In genomic region chr17:7633382-7634290, GRCm38 (mm10) we compare ENCODE assay signal across 17 mouse cellular contexts.
DNase-seq lines count a peak whose midpoint lies in the region; ATAC-seq lines count a peak whose summit lies in the region.
"Had no signal": no experiment of that assay in that cellular context is flagged by ENCODE, and none has a peak within 500 bp of the region (broad histone marks: within the 10 kb centered on the region; RNA-seq: fewer than 3 reads in every experiment).

No protein-coding gene starts in this region.

- H3K4me1 ChIP-seq in heart, embryonic 14.5 days (ENCODE audit: control insufficient read depth in 2 of 2, insufficient read depth in 2 of 2, low read length in 2 of 2), result peaks cover 4 to 6% of the 10 kb centered on the region in 2 experiments; a peak in 3 of 4 replicates
- H3K4me1 ChIP-seq in lung, embryonic 15.5 days, result peaks cover 10% of the 10 kb centered on the region
- no peaks in the 10 kb centered on the region for H3K4me1 ChIP-seq in intestine, embryonic 16.5 days (ENCODE audit: control insufficient read depth, insufficient read depth, low read length)
- H3K4me1 ChIP-seq in stomach, embryonic 15.5 days, result no peaks in the 10 kb centered on the region
- H3K4me1 ChIP-seq: megakaryocyte, embryonic 14.5 days had no signal

- H3K9me3 ChIP-seq in heart, embryonic 14.5 days (ENCODE audit: control insufficient read depth, low read length), result peaks cover 9% of the 10 kb centered on the region
- no peaks in the 10 kb centered on the region; the same call in 1 of the 2 replicates for H3K9me3 ChIP-seq in lung, embryonic 15.5 days
- no peaks in the 10 kb centered on the region; the same call in 1 of the 2 replicates for H3K9me3 ChIP-seq in intestine, embryonic 16.5 days (ENCODE audit: control insufficient read depth, low read length)
- H3K9me3 ChIP-seq in stomach, embryonic 15.5 days, result no peaks in the 10 kb centered on the region

- no peak for ATAC-seq in heart, embryonic 14.5 days (ENCODE audit: insufficient number of reproducible peaks, insufficient read depth, low FRiP score, low read depth)
- ATAC-seq in lung, embryonic 15.5 days (ENCODE audit: borderline replicate concordance, extremely low read depth, low FRiP score, low TSS enrichment), result no peak
- no peak for ATAC-seq in intestine, embryonic 16.5 days
- no peak for ATAC-seq in stomach, embryonic 15.5 days (ENCODE audit: insufficient read depth, low FRiP score, low read depth)
- ATAC-seq in megakaryocyte progenitor cell, adult 5-6 weeks (replicated peaks; ENCODE audit: poor library complexity), result no peak
- ATAC-seq: forebrain, embryonic 16.5 days; liver, postnatal 0 days had no signal

- intact Hi-C loops in heart, postnatal 25 days (cut with DNase I), result no loop called here

- no peak overlapping the region for H3K9ac ChIP-seq in heart, embryonic 14.5 days (ENCODE audit: low read length)
- no peak overlapping the region for H3K9ac ChIP-seq in lung, embryonic 15.5 days
- H3K9ac ChIP-seq in intestine, embryonic 16.5 days (ENCODE audit: low read depth, low read length), result no peak overlapping the region
- no peak overlapping the region for H3K9ac ChIP-seq in stomach, embryonic 15.5 days
- H3K9ac ChIP-seq: limb, embryonic 13.5 days; liver, postnatal 0 days had no signal

- DNase-seq in heart, postnatal 25 days (ENCODE audit: low spot score), result no peak
- no peak for DNase-seq in lung, postnatal 36 days
- DNase-seq: adrenal gland, postnatal 14 days; cerebellum, adult 9-10 months; gastrocnemius, postnatal 14 days; liver, postnatal 0 days; right cerebral cortex, adult 18-20 months; thymus, adult 18-20 months had no signal

- H3K4me2 ChIP-seq in heart, embryonic 14.5 days (ENCODE audit: low read length), result peak overlapping the region; percentile 5; the same call in 1 of the 2 replicates
- H3K4me2 ChIP-seq in lung, embryonic 15.5 days, result no peak overlapping the region
- H3K4me2 ChIP-seq in intestine, embryonic 16.5 days (ENCODE audit: low read depth, low read length), result no peak overlapping the region
- H3K4me2 ChIP-seq in stomach, embryonic 15.5 days, result no peak overlapping the region
- H3K4me2 ChIP-seq: limb, embryonic 13.5 days had no signal

- 38% methylated on average over 9 of the region's 9 CpGs for WGBS in heart, embryonic 14.5 days
- WGBS in lung, embryonic 15.5 days, result 48% methylated on average over 9 of the region's 9 CpGs
- WGBS in intestine, embryonic 16.5 days, result 65% methylated on average over 9 of the region's 9 CpGs
- WGBS in stomach, embryonic 15.5 days, result 53% methylated on average over 9 of the region's 9 CpGs

- no peaks in the 10 kb centered on the region for H3K27me3 ChIP-seq in heart, embryonic 14.5 days (ENCODE audit: control insufficient read depth, insufficient read depth, low read length)
- H3K27me3 ChIP-seq in lung, embryonic 15.5 days, result no peaks in the 10 kb centered on the region
- H3K27me3 ChIP-seq in intestine, embryonic 16.5 days (replicated peaks; ENCODE audit: control insufficient read depth, insufficient read depth, low read length), result no peaks in the 10 kb centered on the region
- H3K27me3 ChIP-seq in stomach, embryonic 15.5 days (replicated peaks), result no peaks in the 10 kb centered on the region
- H3K27me3 ChIP-seq: limb, embryonic 13.5 days; megakaryocyte, embryonic 14.5 days had no signal

- no peaks in the 10 kb centered on the region for H3K36me3 ChIP-seq in heart, embryonic 14.5 days (ENCODE audit: control insufficient read depth, insufficient read depth, low read length)
- no peaks in the 10 kb centered on the region for H3K36me3 ChIP-seq in lung, embryonic 15.5 days
- no peaks in the 10 kb centered on the region for H3K36me3 ChIP-seq in intestine, embryonic 16.5 days (ENCODE audit: control insufficient read depth, insufficient read depth, low read length)
- H3K36me3 ChIP-seq in stomach, embryonic 15.5 days, result no peaks in the 10 kb centered on the region
- H3K36me3 ChIP-seq: hindbrain, embryonic 10.5 days; limb, embryonic 13.5 days had no signal

- H3K27ac ChIP-seq in heart, embryonic 14.5 days (replicated peaks in 1 of 2; ENCODE audit: control insufficient read depth in 1 of 2, insufficient read depth in 1 of 2, low read depth in 2 of 2, low read length in 2 of 2), result peak overlapping the region; percentile 43 to 56
- H3K27ac ChIP-seq in lung, embryonic 15.5 days, result 0 out of 2 replicates have a peak overlapping the region, but pooled peaks have one; percentile 18
- peak overlapping the region; percentile 6; the same call in 1 of the 2 replicates for H3K27ac ChIP-seq in intestine, embryonic 16.5 days (ENCODE audit: low read length)
- H3K27ac ChIP-seq in stomach, embryonic 15.5 days, result peak overlapping the region; percentile 78
- H3K27ac ChIP-seq: limb, embryonic 13.5 days had no signal

- no peak overlapping the region for H3K4me3 ChIP-seq in heart, embryonic 14.5 days (ENCODE audit: control insufficient read depth in 1 of 2, insufficient read depth in 1 of 2, low read depth in 1 of 2, low read length in 2 of 2)
- no peak overlapping the region for H3K4me3 ChIP-seq in lung, embryonic 15.5 days
- H3K4me3 ChIP-seq in intestine, embryonic 16.5 days (ENCODE audit: low read length), result no peak overlapping the region
- H3K4me3 ChIP-seq in stomach, embryonic 15.5 days (replicated peaks), result no peak overlapping the region
- H3K4me3 ChIP-seq: hindbrain, embryonic 10.5 days; limb, embryonic 13.5 days; megakaryocyte, embryonic 14.5 days had no signal

Comparison
In these comparisons a context has a peak if more than half of its experiments do, and no peak if none do; other contexts are left out.
1. H3K27ac ChIP-seq: peak in every context shown above with its lines; median percentile 78 in stomach, embryonic 15.5 days; 50 in heart, embryonic 14.5 days; 18 in lung, embryonic 15.5 days; 6 in intestine, embryonic 16.5 days.